Mouse (Mus musculus) lung, postnatal 0 days (tissue): ENCODE results near the gene Slc25a40.

Experiments used
- CTCF ChIP-seq: IDR thresholded peaks from 2 replicates; pipeline ENCODE4 v1.5.1; 2016; ENCODE audit warnings: antibody characterized with exemption, mild to moderate bottlenecking
- EP300 ChIP-seq: IDR thresholded peaks from 2 replicates; pipeline ENCODE4 v1.6.1; 2016; ENCODE audit warnings: antibody characterized with exemption, mild to moderate bottlenecking, control low read depth

- TF ChIP-seq CTCF = no peak
- TF ChIP-seq EP300 = no peak
Measured at GRCm38 (mm10) chr5:8424116-8424515, 1.5 kb downstream of the Slc25a40 start.
